Mouse (Mus musculus) hindbrain, postnatal 0 days (tissue): ENCODE data around the gene Gm6993. TPM values are rescaled to one million over a fixed set of nuclear protein-coding genes. Genes with fewer than 3 reads are reported as not detected.

ENCODE experiments used
- ATAC-seq: fragments of 200-750 bp; cut with Nextera tagmentation; 2 replicates; pipeline ENCODE4 v1.8.0; 2017; ENCODE audit warnings: mild to moderate bottlenecking, moderate TSS enrichment, moderate library complexity
- DNase-seq: peaks from one replicate; pipeline ENCODE4 v3.0.0-alpha.2; 2015; ENCODE audit warnings: low spot score
- H3K27ac ChIP-seq: fragments of 300-500 bp; sonication (generic); 2 replicates; pipeline ENCODE4 v1.5.1; 2014; ENCODE audit warnings: mild to moderate bottlenecking
- H3K27me3 ChIP-seq: fragments of 300-500 bp; sonication (generic); 2 replicates; pipeline ENCODE4 v1.6.1; 2014; ENCODE audit warnings: low read length, mixed read lengths; ENCODE audit not compliant: insufficient read depth
- H3K36me3 ChIP-seq: fragments of 300-500 bp; sonication (generic); 2 replicates; pipeline ENCODE4 v1.6.1; 2014; ENCODE audit warnings: low read length, mixed read lengths; ENCODE audit not compliant: insufficient read depth
- H3K4me1 ChIP-seq: fragments of 300-500 bp; sonication (generic); 2 replicates; pipeline ENCODE4 v1.6.1; 2014; ENCODE audit warnings: antibody characterized with exemption, low read length, mixed read lengths; ENCODE audit not compliant: insufficient read depth
- H3K4me2 ChIP-seq: fragments of 300-500 bp; sonication (generic); 2 replicates; pipeline ENCODE4 v1.6.1; 2014; ENCODE audit warnings: low read depth, mild to moderate bottlenecking, low read length, moderate library complexity, mixed read lengths
- H3K4me3 ChIP-seq: fragments of 300-500 bp; sonication (generic); 2 replicates; pipeline ENCODE4 v1.5.1; 2014; ENCODE audit warnings: low read length
- H3K9ac ChIP-seq: fragments of 300-500 bp; sonication (generic); replicated peaks from 2 replicates; pipeline ENCODE4 v1.6.1; 2014; ENCODE audit warnings: mild to moderate bottlenecking, low read length, moderate library complexity, mixed read lengths
- H3K9me3 ChIP-seq: fragments of 300-500 bp; sonication (generic); 2 replicates; pipeline ENCODE4 v1.6.1; 2016; ENCODE audit warnings: low read length, mixed read lengths
- CTCF ChIP-seq: IDR thresholded peaks from 2 replicates; pipeline ENCODE4 v1.5.1; 2016; ENCODE audit warnings: antibody characterized with exemption, control low read depth, low read depth
- WGBS: fragments of 180-500 bp; shearing (Covaris S2); extraction: QIAGEN DNeasy Blood & Tissue Kit; methylation state at CpG from one replicate; pipeline ENCODE4 v1.1.7; 2014; 5-methylcytosine and 5-hydroxymethylcytosine counted together
- polyA plus RNA-seq: library from polyadenylated mRNA; unstranded; fragments of >200 nt; fragmentation: Nextera tagmentation; extraction: Ambion mirVana; gene quantifications from 2 replicates; pipeline ENCODE4 v1.2.1, GENCODE M21; 2015
- total RNA-seq: library from RNA; depleted of rRNA; stranded (reverse); fragments of >200 nt; gene quantifications from 2 replicates; pipeline ENCODE4 v1.2.3, GENCODE M21; 2014

Gm6993 gene
- total and polyA plus RNA-seq, 2 experiments from 2014 or later = not detected

- Histone ChIP-seq H3K4me2 (no peak overlapping the region), H3K27me3 (no peaks in the 10 kb centered on the region), H3K4me3 (no peak overlapping the region), H3K27ac (no peak overlapping the region), H3K9ac (no peak overlapping the region), H3K9me3 (no peaks in the 10 kb centered on the region), H3K36me3 (no peaks in the 10 kb centered on the region), H3K4me1 (0 out of 2 replicates have a peak, but pooled peaks cover 15% of the 10 kb centered on the region)
- no peak for TF ChIP-seq CTCF
- 34% methylated on average over 6 of the region's 6 CpGs for WGBS
- no peak for ATAC-seq
- no peak for DNase-seq
These were observed 31.8 kb upstream of the Gm6993 start for GRCm38 (mm10) chr12:31208766-31209165.

DNA sequence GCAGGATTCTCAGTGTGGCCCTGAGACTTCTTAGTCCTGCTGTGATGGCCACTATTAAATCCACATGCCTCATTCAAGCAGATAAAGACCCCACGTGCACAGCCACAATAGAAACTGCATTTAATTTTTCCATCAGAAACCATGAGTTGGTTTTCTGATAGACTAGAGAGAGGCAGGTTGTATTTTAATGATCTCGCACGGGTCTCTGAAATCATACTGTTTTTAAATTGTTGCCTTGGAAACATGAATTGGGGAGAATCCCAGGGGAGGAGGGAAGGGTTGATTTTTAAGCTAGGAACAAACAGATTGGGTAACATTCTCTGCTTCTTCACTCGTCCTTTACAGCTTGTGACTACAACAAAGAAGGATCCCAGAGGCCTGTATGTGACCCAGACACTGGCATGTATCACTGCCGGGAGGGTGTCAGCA, 31.2 kb upstream of the Gm6993 start:
- no peak overlapping the region for H3K27ac ChIP-seq
- H3K9me3 ChIP-seq = no peaks in the 10 kb centered on the region
- 20% methylated on average over 5 of the region's 5 CpGs for WGBS
- H3K4me1 ChIP-seq = 0 out of 2 replicates have a peak, but pooled peaks cover 19% of the 10 kb centered on the region
- ATAC-seq = no peak; the same call in 1 of the 2 replicates
- H3K27me3 ChIP-seq = no peaks in the 10 kb centered on the region
- no peaks in the 10 kb centered on the region for H3K36me3 ChIP-seq
- TF ChIP-seq CTCF = no peak
- H3K9ac ChIP-seq = no peak overlapping the region
- no peak overlapping the region for H3K4me2 ChIP-seq
- H3K4me3 ChIP-seq = no peak overlapping the region
- no peak for DNase-seq

GRCm38 (mm10) chr12:31213556-31213955, 27.0 kb upstream of the Gm6993 start:
- ATAC-seq (peak; percentile 79), DNase-seq (peak; percentile 85)
- 0 out of 2 replicates have a peak, but pooled peaks cover 16% of the 10 kb centered on the region for H3K4me1 ChIP-seq
- H3K27ac ChIP-seq = peak overlapping the region; percentile 42; the same call in 1 of the 2 replicates
- H3K9ac ChIP-seq = no peak overlapping the region
- H3K27me3 ChIP-seq = no peaks in the 10 kb centered on the region
- TF ChIP-seq CTCF = no peak
- H3K4me2 ChIP-seq = peak overlapping the region; percentile 11; the same call in 1 of the 2 replicates
- no peaks in the 10 kb centered on the region for H3K9me3 ChIP-seq
- 30% methylated on average over 7 of the region's 7 CpGs for WGBS
- no peaks in the 10 kb centered on the region for H3K36me3 ChIP-seq
- no peak overlapping the region for H3K4me3 ChIP-seq

GRCm38 (mm10) chr12:31215003-31215402, 25.6 kb upstream of the Gm6993 start:
- DNase-seq = no peak
- Histone ChIP-seq H3K4me1 (0 out of 2 replicates have a peak, but pooled peaks cover 11% of the 10 kb centered on the region), H3K4me3 (no peak overlapping the region), H3K36me3 (no peaks in the 10 kb centered on the region), H3K4me2 (no peak overlapping the region), H3K27me3 (no peaks in the 10 kb centered on the region), H3K9me3 (no peaks in the 10 kb centered on the region), H3K9ac (no peak overlapping the region), H3K27ac (no peak overlapping the region)
- ATAC-seq = no peak
- TF ChIP-seq CTCF = no peak
- 73% methylated on average over 6 of the region's 6 CpGs for WGBS

DNA sequence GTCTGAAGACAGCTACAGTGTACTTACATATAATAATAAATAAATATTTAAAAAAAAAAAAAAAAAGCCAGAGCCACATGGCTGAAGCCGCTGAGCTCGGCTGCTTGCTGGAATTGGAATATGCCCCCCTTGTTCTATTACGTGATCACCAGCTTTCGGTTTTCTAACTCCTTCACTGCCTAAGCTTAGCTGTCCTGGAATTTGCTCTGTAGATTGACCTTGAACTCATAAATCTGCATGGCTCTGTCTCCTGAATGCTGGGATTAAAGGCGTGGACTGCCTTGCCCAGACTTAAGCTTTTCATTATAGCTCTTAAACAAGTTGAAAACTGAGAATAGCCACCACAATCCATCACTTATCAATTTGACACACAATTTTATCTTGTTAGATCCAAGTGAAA, 23.3 kb upstream of the Gm6993 start:
- no peak overlapping the region for H3K27ac ChIP-seq
- no peak for ATAC-seq
- no peaks in the 10 kb centered on the region for H3K9me3 ChIP-seq
- no peaks in the 10 kb centered on the region for H3K36me3 ChIP-seq
- WGBS = 91% methylated on average over 5 of the region's 5 CpGs
- H3K9ac ChIP-seq = no peak overlapping the region
- TF ChIP-seq CTCF = no peak
- DNase-seq = no peak
- no peak overlapping the region for H3K4me3 ChIP-seq
- H3K4me1 ChIP-seq = 0 out of 2 replicates have a peak, but pooled peaks cover 11% of the 10 kb centered on the region
- H3K27me3 ChIP-seq = no peaks in the 10 kb centered on the region
- H3K4me2 ChIP-seq = no peak overlapping the region

GRCm38 (mm10) chr12:31218774-31219173, 21.8 kb upstream of the Gm6993 start:
- WGBS = 71% methylated on average over 3 of the region's 3 CpGs
- Histone ChIP-seq H3K4me3 (no peak overlapping the region), H3K4me1 (0 out of 2 replicates have a peak, but pooled peaks cover 4% of the 10 kb centered on the region), H3K27ac (no peak overlapping the region), H3K4me2 (no peak overlapping the region), H3K27me3 (no peaks in the 10 kb centered on the region), H3K9me3 (no peaks in the 10 kb centered on the region), H3K36me3 (no peaks in the 10 kb centered on the region), H3K9ac (no peak overlapping the region)
- TF ChIP-seq CTCF = no peak
- no peak for ATAC-seq
- no peak for DNase-seq

GRCm38 (mm10) chr12:31221522-31221921, 19.0 kb upstream of the Gm6993 start:
- Histone ChIP-seq H3K9me3 (no peaks in the 10 kb centered on the region), H3K27me3 (no peaks in the 10 kb centered on the region), H3K4me3 (no peak overlapping the region), H3K27ac (no peak overlapping the region), H3K4me1 (no peaks in the 10 kb centered on the region), H3K9ac (no peak overlapping the region), H3K36me3 (no peaks in the 10 kb centered on the region), H3K4me2 (no peak overlapping the region)
- 84% methylated on average over 6 of the region's 6 CpGs for WGBS
- ATAC-seq (no peak), DNase-seq (no peak)
- no peak for TF ChIP-seq CTCF
